Mouse (Mus musculus): Measurements from ENCODE around the gene Polr2h.
"Not testable (repeated sequence)": the region's sequence is repeated elsewhere in the genome, so short reads cannot be mapped to it uniquely, and the experiment has no call there.

Polr2h gene
- long read RNA-seq, experiment 1, transcript Polr2h-201 (5 exons, 950 nt): major isoform, 34 of 35 reads
- long read RNA-seq, experiment 1, partial matches to known transcripts: 0 of 35 reads
- long read RNA-seq, experiment 1, other reads (novel, unspliced or antisense): 0 of 35 reads
- long read RNA-seq, experiment 2, transcript Polr2h-201 (5 exons, 950 nt): major isoform, 53 of 59 reads
- long read RNA-seq, experiment 2, partial matches to known transcripts: 1 of 59 reads
- long read RNA-seq, experiment 2, other reads (novel, unspliced or antisense): 2 of 59 reads

DNA sequence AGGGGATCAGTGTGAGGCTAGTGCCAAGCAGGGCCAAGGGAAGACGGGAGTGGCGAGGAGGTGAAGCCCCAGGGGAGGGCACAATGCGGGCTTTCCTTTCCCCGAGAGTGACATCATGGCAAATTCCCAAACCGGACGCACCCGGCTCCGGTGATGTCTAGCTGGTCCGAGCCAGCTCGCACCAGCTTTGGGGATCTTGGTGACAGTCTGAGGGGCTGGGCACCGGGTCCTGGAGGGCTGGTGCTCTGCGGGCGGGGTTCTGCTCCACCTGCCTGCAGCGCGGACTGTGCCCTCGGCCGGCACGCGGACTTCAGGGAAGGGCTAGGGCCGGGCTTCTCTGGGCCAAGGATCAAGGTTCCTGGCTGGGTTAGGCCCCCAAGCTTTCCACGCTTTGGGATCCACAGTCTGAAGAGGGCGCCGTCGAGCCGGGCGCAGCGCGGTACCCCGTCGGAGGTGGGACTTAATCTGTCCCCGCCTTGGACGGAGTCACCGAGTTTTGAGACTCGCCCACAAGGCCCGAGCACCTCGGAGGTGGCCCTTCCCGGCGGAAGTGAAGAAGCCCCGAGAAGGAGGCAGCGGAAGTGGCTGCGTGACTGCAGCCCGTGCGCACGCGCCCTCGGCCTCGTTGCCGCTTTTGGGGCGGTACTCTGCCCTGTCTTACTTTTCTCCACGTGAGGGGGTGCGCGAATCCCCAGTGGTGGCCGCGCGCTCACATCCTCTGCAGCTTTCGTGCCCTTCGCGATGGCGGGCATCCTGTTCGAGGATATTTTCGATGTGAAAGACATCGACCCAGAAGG, at the start of gene Polr2h, which contains the start of gene Clcn2:
Gene Polr2h (plus strand): TSS at position 485 of the 797 bp plus-strand sequence.
Gene Clcn2 (minus strand): TSS at position 566 of the 797 bp plus-strand sequence.
- intact Hi-C loops (cut with DNase I): no loop called here

DNA sequence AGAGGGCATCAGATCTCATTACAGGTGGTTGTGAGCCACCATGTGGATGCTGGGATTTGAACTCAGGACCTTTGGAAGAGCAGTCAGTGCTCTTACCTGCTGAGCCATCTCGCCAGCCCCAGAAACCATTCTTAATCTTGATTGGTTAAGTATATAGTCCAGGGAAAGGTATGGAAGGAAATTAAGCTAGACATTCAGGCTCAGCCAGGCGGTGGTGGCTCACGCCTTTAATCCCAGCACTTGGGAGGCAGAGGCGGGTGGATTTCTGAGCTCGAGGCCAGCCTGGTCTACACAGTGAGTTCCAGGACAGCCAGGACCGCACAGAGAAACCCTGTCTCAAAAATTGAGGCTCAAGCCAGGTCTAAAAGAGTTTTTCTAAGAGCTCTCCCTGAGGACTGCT, 49.5 kb upstream of the Polr2h start, which contains the start of gene Eif4g1:
Gene Eif4g1 (plus strand): TSS at position 301 of the 400 bp plus-strand sequence.
- intact Hi-C loops (cut with DNase I): not testable (repeated sequence)

DNA sequence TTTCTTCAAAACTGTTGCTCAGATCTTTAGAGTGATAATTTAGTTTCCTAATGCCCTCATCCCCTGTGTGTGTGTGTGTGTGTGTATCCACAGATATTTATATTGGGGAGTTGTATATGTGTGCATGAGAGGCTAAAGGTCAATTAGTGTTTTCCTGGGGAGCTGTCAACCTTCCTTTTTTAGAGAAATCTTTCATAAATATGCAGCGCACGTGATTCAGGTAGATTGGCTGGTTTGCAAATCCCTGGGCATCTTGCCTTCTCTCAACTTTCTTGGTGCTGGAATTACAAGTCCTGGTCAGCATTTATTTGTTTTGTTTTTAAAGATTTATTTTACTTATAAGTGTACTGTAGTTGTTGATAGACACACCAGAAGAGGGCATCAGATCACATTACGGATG, 47.2 kb upstream of the Polr2h start:
- intact Hi-C loops (cut with DNase I): loop anchor here (10.0 kb wide), 1 partner anchor 135 kb away; the partner anchor contains the start of gene Ap2m1

DNA sequence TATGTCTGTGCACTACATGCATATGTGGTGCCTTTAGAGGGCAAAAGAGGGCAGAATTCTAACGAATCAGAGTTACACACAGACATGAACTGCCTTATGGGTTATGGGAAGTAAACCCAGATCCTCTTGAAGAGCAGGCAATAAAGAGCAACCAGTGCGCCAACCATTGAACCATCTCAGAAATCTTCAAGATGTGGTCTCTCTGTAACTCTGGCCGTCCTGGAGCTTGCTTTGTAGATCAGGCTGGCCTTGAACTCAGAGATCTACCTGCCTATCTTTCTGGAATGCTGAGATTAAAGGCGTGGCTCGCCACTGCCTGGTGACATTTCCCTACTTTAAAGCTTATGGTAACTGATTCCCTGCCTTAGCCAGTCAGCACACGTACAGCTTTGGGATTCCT, 45.6 kb upstream of the Polr2h start:
- intact Hi-C loops (cut with DNase I): loop anchor here (10.0 kb wide), 1 partner anchor 137 kb away; the partner anchor contains the start of gene Ap2m1

DNA sequence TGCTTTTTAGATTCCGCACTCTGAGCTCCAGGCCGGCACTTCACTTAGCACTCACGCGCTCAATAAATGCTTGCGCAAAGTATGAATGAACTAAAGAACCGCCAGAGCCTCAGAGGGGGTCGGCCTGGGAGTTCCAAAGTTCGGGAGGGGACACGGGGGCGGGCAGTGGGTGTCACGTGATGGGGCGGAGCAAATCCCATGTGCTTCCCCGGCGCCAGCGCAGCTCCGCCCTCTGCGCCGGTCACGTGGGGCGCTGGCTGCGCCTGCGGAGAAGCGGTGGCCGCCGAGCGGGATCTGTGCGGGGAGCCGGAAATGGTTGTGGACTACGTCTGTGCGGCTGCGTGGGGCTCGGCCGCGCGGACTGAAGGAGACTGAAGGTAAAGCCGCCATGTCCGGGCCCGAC, 45.0 kb upstream of the Polr2h start:
- intact Hi-C loops (cut with DNase I): loop anchor here (10.0 kb wide), 1 partner anchor 138 kb away; the partner anchor contains the start of gene Ap2m1

DNA sequence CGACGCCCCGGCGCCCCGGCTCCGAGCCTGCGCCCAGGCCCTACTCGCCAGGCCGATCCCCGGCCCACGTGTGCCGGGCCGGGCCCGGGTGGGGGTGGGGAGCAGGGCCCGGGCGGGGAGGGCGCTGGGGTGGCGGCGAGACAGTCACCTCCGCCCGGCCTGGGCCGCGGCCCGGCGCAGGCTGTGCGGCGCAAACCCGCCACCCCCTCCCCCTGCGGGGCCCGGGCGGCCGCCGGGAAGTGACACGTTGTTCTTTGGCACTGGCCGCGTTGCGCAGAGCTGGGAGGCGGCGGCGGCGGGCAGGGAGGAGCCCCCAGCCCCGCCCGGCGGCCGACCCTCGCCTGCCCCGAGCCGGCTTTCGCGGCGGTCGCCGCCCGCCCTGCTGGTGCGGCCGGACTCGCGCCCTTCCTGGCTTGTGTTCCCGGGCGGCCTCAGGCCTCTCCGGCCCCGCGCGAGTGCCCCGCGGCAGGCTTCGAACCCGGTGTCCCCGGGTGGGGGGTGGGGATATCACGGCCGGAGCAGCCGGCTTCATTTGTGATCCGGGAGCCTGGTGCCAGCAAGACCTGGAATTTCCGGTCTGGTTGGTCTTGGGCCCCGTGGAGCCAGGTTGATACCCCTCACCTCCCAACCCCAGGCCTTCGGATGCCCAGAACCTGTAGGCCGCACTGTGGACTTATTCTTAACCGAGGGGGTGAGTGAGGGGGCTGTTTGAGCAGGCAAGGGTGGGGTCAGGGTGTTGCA, 44.3 kb upstream of the Polr2h start:
- intact Hi-C loops (cut with DNase I): loop anchor here (10.0 kb wide), 1 partner anchor 138 kb away; the partner anchor contains the start of gene Ap2m1

DNA sequence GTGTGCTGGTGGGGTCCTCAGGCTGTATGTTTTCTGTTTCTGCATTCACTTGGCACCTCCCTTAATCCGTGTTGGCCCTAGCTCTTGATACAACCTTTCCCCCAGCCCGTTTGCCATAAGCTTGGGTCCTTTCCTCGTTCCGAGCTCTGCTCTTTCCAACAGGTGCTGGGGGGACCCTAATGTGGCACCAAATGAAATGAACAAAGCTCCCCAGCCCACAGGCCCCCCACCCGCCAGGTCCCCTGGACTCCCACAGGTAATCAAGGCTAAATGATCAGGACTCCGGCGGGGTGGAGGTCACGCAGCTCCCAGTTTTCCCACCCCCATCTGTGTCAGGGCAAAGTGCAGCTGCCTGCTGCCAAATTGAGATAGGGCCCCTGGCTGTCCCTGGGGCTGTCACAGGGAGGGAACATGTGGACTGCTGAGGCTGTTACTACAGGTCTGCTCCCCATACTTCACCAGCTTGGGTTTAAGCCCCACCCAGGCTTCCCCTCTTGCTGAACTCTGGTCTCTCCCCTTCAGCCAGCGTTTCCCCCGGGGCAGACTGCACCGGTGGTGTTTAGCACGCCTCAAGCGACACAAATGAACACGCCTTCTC, 43.7 kb upstream of the Polr2h start:
- intact Hi-C loops (cut with DNase I): loop anchor here (10.0 kb wide), 1 partner anchor 139 kb away; the partner anchor contains the start of gene Ap2m1

DNA sequence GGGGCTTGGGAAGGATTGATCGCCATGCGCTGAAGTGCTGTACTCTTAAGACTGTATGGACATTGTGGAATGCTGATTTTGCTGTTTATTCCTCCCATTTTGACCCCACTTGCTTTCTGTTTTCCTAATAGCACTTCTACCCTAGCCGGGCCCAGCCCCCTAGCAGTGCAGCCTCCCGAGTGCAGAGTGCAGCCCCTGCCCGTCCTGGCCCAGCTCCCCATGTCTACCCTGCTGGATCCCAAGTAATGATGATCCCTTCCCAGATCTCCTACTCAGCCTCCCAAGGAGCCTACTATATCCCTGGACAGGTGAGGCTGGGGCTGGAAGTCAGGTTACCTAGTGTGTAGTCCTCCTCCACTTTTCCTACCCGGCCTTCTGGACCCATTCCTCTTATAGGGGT, 42.3 kb upstream of the Polr2h start:
- intact Hi-C loops (cut with DNase I): loop anchor here (5.0 to 10.0 kb wide), 2 partner anchors 37 to 140 kb away; partner anchors contain the start of gene Ap2m1

DNA sequence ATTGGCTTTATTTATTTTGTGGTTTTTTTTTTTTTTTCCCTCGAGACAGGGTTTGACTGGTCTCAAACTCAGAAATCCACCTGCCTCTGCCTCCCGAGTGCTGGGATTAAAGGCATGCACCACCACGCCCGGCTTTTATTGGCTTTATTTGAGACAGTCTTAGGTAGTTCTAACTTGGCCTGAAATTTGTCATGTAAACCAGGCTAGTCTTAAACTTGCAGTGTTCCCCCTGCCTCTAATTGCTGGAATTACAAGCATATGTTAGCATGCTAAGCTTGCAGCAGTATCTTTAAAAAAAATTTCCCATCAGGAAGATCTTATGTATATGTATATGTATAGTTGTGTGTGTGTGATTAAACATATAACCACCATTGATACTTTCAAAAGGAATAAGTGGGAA, 40.8 kb upstream of the Polr2h start:
- intact Hi-C loops (cut with DNase I): loop anchor here (5.0 to 10.0 kb wide), 2 partner anchors 36 to 142 kb away; partner anchors contain the start of gene Ap2m1

DNA sequence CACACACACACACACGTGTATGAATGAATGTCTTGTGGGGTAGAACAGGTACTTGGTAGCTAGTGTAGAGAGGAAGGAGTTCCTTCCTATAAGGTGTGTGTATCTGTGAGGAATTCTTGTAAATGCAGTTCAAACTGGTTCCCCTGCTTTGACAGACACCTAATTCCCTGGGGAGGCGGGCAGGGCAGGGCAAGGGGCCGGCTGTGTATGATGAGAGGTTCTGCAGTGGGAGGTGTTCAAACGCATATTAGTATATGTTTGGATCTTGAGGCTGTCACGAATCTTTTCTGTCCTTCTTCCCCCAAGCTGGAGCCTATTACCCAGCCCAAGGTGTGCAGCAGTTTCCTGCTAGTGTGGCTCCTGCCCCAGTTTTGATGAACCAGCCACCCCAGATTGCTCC, 40.1 kb upstream of the Polr2h start:
- intact Hi-C loops (cut with DNase I): loop anchor here (5.0 to 10.0 kb wide), 2 partner anchors 35 to 143 kb away; partner anchors contain the start of gene Ap2m1

DNA sequence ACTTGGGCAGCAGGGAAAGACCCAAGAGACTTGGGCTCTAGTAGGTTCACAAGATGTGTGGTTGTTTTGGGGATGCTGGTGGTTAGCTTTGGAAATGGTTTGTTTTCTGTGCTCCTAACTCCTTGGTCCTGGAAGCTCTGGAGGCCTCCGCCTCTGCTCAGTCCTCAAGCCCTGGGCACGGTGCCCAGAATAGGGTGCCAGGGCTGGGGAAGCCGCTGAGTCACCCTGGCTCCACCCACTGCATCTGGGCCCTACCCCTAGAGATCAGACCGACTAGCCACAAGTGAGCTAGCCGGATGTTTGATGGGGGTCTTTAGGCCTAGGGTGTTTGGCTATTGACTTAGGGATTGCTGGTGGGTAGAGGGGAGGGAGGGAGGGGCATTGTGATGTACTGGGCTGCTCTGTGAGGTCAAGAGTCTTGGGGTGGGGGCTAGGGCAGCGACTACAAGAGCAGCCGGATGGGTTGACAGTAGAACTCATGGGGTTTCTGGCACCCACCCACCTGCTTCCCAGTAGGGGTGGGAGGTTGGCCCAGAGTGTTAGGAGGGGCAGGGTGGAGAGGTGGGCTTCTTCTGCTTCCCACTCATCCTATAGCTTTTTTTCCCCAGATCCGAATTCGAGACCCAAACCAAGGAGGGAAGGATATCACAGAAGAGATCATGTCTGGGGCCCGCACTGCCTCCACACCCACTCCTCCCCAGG, 39.3 kb upstream of the Polr2h start:
- intact Hi-C loops (cut with DNase I): loop anchor here (5.0 to 10.0 kb wide), 2 partner anchors 34 to 143 kb away; partner anchors contain the start of gene Ap2m1

DNA sequence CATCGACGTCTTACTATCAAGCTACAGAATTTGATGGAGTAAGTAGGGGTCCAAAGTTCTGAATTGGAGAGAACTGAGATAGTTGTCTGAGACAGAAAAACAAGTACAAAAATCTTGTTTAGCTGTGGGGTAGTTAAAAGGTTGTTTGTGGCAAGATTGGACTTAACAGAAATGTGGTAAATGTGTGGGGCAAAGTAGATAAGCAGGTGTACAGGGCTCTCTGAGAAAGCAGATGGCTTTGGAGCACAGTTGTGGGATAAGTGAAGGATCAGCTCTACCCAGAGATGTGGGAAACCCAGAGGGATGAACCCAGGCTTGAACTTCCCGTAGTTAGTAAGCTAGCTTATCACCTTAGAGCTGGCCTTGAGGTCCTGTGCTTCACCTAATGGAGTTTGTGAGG, 26.7 kb upstream of the Polr2h start:
- intact Hi-C loops (cut with DNase I): no loop called here

DNA sequence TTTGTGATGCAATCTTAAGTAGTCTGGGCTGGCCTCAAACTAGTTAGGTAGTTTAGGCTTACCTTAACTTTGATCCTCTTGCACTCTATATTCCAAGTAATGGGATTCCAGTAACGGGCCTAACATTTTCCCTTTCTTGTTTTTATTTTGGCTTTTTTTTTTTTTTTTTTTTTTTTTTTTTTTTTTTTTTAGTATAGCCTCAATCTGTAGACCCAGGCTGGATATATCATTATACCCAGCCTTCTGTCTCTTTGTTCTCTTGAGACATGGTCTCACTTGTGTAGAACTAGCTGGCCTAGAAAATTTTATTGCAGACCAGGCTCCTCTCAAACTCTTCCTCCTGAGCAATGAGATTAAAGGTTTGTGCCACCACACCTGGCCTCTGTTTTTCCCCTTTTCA, 25.8 kb upstream of the Polr2h start:
- intact Hi-C loops (cut with DNase I): no loop called here

DNA sequence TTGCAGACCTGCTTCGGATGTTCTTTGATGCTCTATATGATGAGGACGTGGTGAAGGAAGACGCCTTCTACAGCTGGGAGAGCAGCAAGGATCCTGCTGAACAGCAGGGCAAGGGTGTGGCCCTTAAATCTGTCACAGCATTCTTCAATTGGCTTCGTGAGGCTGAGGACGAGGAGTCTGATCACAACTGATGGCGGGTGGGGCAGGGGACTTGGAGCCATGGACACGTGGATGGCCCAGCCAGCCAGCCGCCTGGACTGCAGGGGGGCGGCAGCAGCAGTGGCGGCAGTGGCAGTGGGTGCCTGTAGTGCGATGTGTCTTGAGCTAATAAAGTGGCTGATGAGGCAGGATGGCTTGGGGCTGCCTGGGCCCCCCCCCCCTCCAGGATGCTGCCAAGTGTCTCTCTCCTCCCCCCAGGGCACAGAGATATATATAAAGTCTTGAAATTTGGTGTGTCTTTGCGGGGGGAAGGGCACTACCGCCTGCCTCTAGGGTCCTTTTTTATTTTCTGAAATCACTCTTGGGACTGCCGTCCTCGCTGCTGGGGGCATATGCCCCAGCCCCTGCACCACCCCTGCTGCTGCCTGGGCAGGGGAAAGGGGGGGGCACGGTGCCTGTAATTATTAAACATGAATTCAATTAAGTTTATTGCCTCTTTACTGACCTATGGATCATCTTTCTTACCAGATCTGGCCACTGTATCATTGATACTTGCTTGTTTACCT, 25.1 kb upstream of the Polr2h start:
- intact Hi-C loops (cut with DNase I): no loop called here

DNA sequence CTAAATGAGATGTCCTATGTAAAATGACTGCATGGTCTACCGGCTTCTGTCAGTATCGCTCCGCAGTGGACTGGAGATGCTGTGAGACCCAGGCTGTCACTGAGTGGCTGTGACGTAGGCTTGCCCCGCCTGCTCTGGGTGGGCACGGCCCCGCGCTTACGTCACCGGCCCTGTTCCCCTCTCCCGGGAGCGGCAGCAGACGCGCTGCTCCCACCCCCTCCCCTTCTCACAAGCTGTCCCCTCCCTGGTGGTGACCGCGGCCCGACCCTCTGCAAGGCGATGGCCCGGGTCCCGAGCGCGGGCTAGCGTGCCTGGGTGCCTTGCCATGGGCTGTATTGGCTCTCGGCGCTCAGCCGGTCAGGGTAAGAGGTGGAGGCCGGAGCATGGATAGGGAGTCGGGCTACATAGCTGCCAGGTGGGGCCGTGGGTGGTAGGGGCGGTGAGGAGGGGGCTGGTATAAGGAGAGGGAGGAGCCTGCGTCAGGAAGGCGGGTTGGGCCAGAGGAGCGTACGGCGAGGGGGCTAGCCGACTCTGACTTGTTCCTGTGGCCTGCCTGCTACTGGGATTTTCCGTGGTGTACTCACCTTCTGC, 24.3 kb upstream of the Polr2h start, which contains the start of gene Fam131a:
Gene Fam131a (plus strand): TSS at position 131 of the 591 bp plus-strand sequence.
- intact Hi-C loops (cut with DNase I): no loop called here

DNA sequence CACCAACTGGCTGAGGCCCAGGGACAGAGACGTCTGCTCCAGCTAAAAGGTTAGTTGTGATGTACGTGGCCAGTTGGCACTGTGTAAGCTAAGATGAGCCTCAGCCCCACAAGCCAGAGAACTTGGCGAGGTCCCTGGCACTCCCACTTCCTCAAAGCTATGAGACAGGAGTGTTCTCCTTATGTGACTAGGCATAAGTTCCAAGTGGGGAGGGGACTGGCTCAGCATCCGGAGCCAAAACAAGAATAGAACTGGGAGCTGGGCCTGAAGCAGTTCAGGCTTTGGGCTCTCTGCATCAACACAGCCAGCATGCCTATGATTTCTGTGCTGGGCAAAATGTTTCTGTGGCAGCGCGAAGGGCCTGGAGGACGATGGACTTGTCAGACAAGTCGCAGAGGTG, 22.7 kb upstream of the Polr2h start:
- intact Hi-C loops (cut with DNase I): no loop called here

DNA sequence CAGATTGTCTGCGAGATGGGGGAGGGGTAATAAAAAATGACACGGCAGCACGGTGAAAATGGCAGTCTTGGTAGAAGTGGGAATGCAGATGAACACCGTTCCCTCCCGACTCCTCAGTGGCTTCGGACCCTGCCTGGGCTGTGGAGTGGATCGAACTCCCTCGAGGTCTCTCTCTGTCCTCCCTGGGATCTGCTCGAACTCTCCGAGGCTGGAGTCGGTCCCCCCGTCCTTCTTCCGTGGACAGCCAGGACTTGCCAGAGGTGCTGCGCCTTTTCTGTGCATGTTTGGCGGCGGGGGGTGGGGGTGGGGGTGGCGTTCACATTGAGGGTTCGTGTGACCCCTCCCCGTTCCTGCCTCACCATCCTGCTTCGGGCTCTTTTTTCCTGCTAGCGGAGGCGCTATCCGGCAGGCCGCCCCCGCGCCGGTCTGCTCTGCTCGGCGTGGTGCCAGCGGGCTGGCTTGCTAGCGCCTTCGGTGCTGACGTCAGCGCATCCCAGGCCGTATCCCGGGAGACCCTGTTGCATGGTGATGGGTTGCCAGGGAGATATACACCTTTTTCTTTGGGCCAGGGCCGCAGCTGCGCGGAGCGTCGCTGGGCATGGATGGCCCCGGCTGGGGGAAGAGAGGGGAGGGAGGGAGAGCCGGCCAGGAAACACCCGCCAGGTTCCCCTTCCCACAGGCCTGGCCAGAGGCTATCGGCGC, 21.7 kb upstream of the Polr2h start:
- intact Hi-C loops (cut with DNase I): no loop called here

DNA sequence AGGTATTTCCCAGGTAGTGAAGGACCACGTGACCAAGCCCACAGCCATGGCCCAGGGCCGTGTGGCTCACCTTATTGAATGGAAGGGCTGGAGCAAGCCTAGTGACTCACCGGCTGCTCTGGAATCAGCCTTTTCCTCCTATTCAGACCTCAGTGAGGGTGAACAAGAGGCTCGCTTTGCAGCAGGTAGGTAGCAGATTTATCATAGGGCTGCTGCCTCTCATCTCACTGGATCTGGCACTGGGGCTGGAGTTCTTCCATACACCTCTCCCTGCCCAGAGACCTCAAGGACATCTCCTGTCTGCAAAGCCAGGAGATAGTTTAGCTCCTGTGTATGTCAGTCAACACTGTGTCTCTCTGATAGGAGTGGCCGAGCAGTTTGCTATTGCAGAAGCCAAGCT, 18.2 kb upstream of the Polr2h start:
- intact Hi-C loops (cut with DNase I): no loop called here
